Mouse (Mus musculus): ENCODE measurements around the gene 1700123O20Rik.

The 1700123O20Rik gene

GRCm38 (mm10) chr14:54686063-54686521 lies at the start of gene 1700123O20Rik:
1700123O20Rik (plus strand) TSS chr14:54686216.
- no peak for DNase-seq (ENCODE audit: low spot score)

- DNase-seq (ENCODE audit: low spot score) = no peak
Observed at GRCm38 (mm10) chr14:54636954-54637353, 49.1 kb upstream of the 1700123O20Rik start.

GRCm38 (mm10) chr14:54638210-54638609 lies 47.8 kb upstream of the 1700123O20Rik start:
- DNase-seq (ENCODE audit: low spot score) = no peak

GRCm38 (mm10) chr14:54640121-54640520 lies 45.9 kb upstream of the 1700123O20Rik start:
- DNase-seq (ENCODE audit: low spot score) = no peak

GRCm38 (mm10) chr14:54640946-54641304 lies 45.1 kb upstream of the 1700123O20Rik start, which contains the start of gene Gm17606:
Gm17606 (plus strand) TSS chr14:54640952.
- no peak for DNase-seq (ENCODE audit: low spot score)

- DNase-seq (ENCODE audit: low spot score) = peak; percentile 82
Observed at GRCm38 (mm10) chr14:54641305-54641969, 44.6 kb upstream of the 1700123O20Rik start, which contains the start of gene Cdh24. Cdh24 (minus strand) TSS chr14:54641364.

GRCm38 (mm10) chr14:54642224-54642944 lies 43.6 kb upstream of the 1700123O20Rik start:
- no peak for DNase-seq (ENCODE audit: low spot score)

GRCm38 (mm10) chr14:54643011-54643410 lies 43.0 kb upstream of the 1700123O20Rik start:
- no peak for DNase-seq (ENCODE audit: low spot score)

GRCm38 (mm10) chr14:54644294-54644693 lies 41.7 kb upstream of the 1700123O20Rik start:
- no peak for DNase-seq (ENCODE audit: low spot score)

- DNase-seq (ENCODE audit: low spot score) = no peak
Observed at GRCm38 (mm10) chr14:54646455-54646854, 39.6 kb upstream of the 1700123O20Rik start.

GRCm38 (mm10) chr14:54646898-54647636 lies 38.9 kb upstream of the 1700123O20Rik start:
- no peak for DNase-seq (ENCODE audit: low spot score)

GRCm38 (mm10) chr14:54647900-54648299 lies 38.1 kb upstream of the 1700123O20Rik start:
- no peak for DNase-seq (ENCODE audit: low spot score)

GRCm38 (mm10) chr14:54650621-54651454 lies 35.2 kb upstream of the 1700123O20Rik start:
- peak; percentile 47 for DNase-seq (ENCODE audit: low spot score)

- DNase-seq (ENCODE audit: low spot score) = no peak
Observed at GRCm38 (mm10) chr14:54651556-54651955, 34.5 kb upstream of the 1700123O20Rik start.

GRCm38 (mm10) chr14:54652787-54653186 lies 33.2 kb upstream of the 1700123O20Rik start:
- DNase-seq (ENCODE audit: low spot score) = no peak

- peak; percentile 57 for DNase-seq (ENCODE audit: low spot score)
Observed at GRCm38 (mm10) chr14:54653496-54653895, 32.5 kb upstream of the 1700123O20Rik start.

GRCm38 (mm10) chr14:54660009-54660408 lies 26.0 kb upstream of the 1700123O20Rik start:
- no peak for DNase-seq (ENCODE audit: low spot score)

GRCm38 (mm10) chr14:54664477-54665222 lies 21.4 kb upstream of the 1700123O20Rik start:
- no peak for DNase-seq (ENCODE audit: low spot score)

GRCm38 (mm10) chr14:54669381-54669780 lies 16.6 kb upstream of the 1700123O20Rik start:
- no peak for DNase-seq (ENCODE audit: low spot score)

GRCm38 (mm10) chr14:54674317-54674716 lies 11.7 kb upstream of the 1700123O20Rik start:
- DNase-seq (ENCODE audit: low spot score) = no peak

- no peak for DNase-seq (ENCODE audit: low spot score)
Observed at GRCm38 (mm10) chr14:54676290-54676689, 9.7 kb upstream of the 1700123O20Rik start.

Data from ovary, postnatal 10 days (tissue).